Mouse (Mus musculus) Patski (cell line): ENCODE data around the gene Ypel1. TPM values are rescaled to one million over a fixed set of nuclear protein-coding genes. Genes with fewer than 3 reads are reported as not detected.
A peak's percentile ranks its signal among the peaks of the same experiment; 100 is the strongest.

Source experiments
- ATAC-seq: fragments of 100-300 bp; one replicate; pipeline ENCODE4 v1.8.0; 2021
- CTCF ChIA-PET: fragments of 350-600 bp; sonication (Branson Sonifier 250); formaldehyde crosslinking; loops from one replicate; lab custom pipeline; 2022; ENCODE audit warnings: inconsistent platforms; lab: Charles Lee
- POLR2A ChIA-PET: fragments of 350-600 bp; sonication (Branson Sonifier 250); formaldehyde crosslinking; loops from one replicate; lab custom pipeline; 2022; ENCODE audit warnings: antibody characterized with exemption, inconsistent platforms; lab: Charles Lee
- DNase-seq: peaks from one replicate; pipeline ENCODE4 v3.0.0-alpha.2; 2011; ENCODE audit warnings: low read depth, low spot score
- H3K27me3 ChIP-seq: fragments of 371-371 bp; one replicate; pipeline ENCODE4 v1.5.1; 2021
- CTCF ChIP-seq: fragments of 100-300 bp; IDR thresholded peaks from one replicate; pipeline ENCODE4 v1.5.1; 2021
- in situ Hi-C: fragments of 300-500 bp; cut with MboI; formaldehyde crosslinking; loops from 3 replicates; pipeline ENCODE4 v1.11.1; 2018; ENCODE audit warnings: low pct_unique_long_range_greater_than_20kb, mixed read lengths
- polyA plus RNA-seq: library from polyadenylated mRNA; unstranded; gene quantifications from one replicate; pipeline ENCODE4 v1.2.3, GENCODE M21; 2021

The Ypel1 gene
- 3.8 TPM for polyA plus RNA-seq

DNA sequence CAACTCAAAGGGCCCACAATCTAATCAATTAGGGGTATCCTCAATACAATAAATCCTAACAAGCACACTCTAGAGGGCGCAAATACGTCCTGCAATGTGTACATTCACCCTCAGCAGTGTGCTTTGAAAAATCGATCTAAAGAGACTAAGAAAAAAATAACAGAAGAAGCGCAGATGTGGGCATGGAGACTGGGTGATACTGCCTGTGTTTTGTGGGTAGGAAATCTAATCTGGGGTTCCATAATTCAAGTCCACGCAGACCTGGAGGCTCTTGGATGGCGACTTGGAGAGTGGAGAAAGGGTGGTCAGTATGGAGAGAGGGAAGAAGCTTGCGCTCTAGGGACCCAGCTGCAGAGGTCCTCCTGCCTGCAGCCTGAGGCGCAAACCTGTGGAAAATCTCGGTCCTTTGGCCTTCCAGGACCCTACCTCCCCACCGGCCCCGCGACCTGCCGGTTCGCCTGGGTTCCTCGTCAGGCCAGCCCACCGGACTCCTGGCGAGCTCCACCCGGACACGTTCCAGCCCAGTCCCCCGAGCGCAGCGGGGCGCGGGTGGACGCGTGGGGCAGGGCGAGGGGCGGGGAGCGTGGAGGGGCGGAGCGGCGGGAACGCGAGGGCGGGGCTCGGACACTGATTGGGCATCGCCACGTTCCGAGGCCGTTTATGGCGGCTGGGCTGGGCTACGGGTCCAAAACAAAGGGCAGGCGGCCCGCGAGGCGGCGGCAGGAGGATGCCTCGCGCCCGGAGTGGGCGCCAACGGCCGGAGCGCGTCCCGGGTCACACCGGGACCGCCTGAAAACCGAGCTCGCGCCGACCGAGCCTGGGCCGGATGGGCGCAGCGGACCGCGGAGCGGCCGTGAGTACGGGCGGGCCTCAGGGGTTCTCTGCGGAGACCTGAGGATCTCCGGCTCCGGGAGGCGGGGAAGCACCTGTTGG, at the start of gene Ypel1:
Gene Ypel1 (plus strand): TSS at position 186 of the 933 bp plus-strand sequence.
- DNase-seq (no peak), ATAC-seq (peak; percentile 85)
- peak; percentile 14 for TF ChIP-seq CTCF
- POLR2A ChIA-PET, result no interaction called here
- no peaks in the 10 kb centered on the region for H3K27me3 ChIP-seq
- in situ Hi-C loops, result no loop called here
- CTCF ChIA-PET, result interaction anchor here (1.4 to 2.0 kb wide), 4 partner anchors 10 to 28 kb away, joined by 3 to 5 read pairs (median 4); no protein-coding TSS in a partner anchor

DNA sequence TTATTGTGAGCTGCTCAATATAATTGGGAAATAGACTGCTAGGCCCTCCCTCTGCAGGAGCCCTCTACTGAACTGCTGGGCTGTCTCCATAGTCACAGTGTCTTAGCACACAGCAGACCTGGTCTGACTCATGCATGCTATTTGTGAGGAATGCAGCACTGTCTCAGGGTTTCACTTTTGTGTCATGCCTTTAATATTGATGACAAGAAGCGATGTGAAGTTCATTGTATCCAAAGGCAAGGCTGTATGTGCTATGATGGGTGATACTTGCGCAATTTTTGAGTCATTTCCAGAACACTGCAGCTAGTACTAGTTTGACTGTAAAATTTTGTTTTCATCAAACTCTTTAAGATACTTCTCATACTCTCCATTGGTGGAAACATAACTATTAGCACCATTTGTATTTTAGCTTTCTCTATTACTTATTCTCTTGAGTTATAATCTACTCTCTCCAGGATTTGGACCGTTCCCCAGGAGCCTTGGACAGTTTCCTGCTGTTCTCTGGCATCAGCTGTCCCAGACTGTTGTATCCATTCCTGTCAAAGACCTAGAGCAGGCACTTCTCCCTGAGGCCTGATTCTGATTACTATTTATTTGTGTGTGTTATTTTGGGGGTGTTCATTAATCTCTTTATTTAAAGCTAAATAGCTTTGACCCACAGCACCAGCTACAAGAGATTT, 44.9 kb upstream of the Ypel1 start:
- ATAC-seq (peak; percentile 91), DNase-seq (no peak)
- in situ Hi-C loops, result no loop called here
- CTCF ChIA-PET, result interaction anchor here (1.4 to 2.0 kb wide), 4 partner anchors 10 to 31 kb away, joined by 3 to 6 read pairs (median 4); no protein-coding TSS in a partner anchor
- POLR2A ChIA-PET, result no interaction called here
- no peaks in the 10 kb centered on the region for H3K27me3 ChIP-seq
- no peak for TF ChIP-seq CTCF

DNA sequence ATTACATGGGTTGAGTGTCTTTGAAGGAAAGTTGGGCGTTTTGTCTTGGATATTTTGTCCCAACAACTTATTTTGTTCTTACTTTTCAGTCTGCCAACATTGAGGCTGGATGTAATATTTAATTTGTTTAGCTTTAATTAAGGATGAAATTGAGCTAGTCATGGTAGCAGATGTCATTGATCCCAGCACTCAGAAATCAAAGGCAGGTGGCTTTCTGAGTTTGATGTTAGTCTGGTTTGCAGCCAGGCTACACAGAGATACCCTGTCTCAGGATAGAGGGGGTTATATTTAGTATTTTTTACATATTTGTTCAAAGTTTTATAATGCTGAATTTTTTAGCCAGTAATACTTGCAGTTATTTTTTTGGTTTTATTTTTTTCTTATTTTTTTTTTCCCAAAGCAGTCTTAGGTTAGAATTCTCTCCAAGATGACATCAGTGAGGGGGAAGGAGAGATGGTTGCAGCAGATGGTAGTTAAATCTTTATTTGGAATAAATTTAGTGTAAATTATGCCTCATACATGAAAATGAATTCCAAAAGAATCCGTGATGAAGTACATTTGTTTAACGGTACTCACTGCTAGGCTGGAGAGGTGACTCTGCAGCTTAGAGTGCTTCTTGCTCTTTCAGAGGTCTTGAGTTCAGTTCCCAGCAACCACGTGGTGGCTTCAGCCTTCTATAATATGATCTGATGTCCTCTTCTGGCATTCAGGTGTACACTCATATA, 39.4 kb upstream of the Ypel1 start:
- ATAC-seq, result no peak
- POLR2A ChIA-PET, result interaction anchor here (0.7 kb wide), 1 partner anchor 14 kb away, joined by 3 read pairs; no protein-coding TSS in a partner anchor
- in situ Hi-C loops, result no loop called here
- H3K27me3 ChIP-seq, result no peaks in the 10 kb centered on the region
- CTCF ChIA-PET, result no interaction called here
- no peak for TF ChIP-seq CTCF
- DNase-seq, result no peak

DNA sequence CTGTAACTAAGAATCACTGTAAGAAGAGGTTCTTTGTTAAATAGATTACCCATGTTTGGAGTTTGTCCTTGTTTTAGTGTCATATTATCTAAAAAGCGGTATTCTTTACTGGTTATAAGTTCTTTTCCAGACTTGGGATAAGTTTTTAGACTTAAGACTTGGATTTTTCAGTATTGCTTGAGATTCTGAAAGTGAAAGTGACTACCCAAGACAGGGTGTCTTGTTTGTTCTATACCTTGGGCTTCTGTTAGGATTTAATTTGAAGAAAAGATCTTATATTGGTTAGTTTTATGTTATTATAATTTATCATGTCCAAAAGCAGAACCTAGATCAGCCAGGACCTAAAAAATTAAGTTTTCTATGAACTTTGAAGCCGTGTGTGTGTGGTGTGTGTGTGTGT, 35.7 kb upstream of the Ypel1 start:
- DNase-seq (no peak), ATAC-seq (no peak)
- ChIA-PET CTCF (no interaction called here), POLR2A (interaction anchor here (0.8 kb wide), 1 partner anchor 38 kb away, joined by 3 read pairs; no protein-coding TSS in a partner anchor)
- TF ChIP-seq CTCF, result no peak
- no peaks in the 10 kb centered on the region for H3K27me3 ChIP-seq
- in situ Hi-C loops, result no loop called here

DNA sequence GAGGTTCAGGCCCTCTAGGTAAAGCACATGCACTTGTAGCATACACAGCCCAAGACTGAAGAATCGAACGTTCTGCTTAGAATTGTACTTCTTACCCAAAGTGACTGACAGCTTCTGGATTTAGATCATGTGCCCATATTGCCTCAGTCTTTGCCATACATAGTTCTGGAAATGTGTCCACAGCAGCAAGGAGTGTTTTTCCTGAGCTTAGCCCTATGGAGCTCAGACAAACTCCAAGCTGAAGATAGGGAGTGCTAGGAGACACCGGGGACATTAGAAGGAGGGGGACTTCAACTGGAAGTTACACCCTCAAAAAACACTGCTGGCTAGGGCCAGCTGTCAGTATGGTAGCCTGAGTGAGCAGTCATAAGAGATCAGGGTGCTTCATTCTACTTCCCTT, 28.8 kb upstream of the Ypel1 start:
- no peak for TF ChIP-seq CTCF
- DNase-seq, result no peak
- in situ Hi-C loops, result no loop called here
- ATAC-seq, result no peak
- ChIA-PET POLR2A (no interaction called here), CTCF (no interaction called here)
- H3K27me3 ChIP-seq, result no peaks in the 10 kb centered on the region

DNA sequence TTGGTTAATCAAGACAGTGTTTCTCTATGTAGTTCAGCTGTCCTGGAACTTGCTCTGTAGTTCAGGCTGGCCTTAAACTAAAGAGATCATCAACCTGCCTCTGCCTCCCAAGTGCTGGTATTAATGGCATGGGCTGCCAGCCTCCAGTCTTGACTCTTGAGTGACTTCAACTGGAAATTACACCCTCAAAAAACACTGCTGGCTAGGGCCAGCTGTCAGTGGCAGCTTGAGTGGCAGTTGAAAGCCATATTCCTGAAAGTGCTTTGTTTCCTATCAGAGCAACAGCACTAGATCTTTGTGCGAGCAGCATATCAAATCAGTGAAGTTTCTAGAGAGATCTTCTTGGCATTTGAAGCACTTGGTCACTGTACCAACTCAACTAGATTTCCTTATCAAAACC, 28.1 kb upstream of the Ypel1 start:
- ATAC-seq (no peak), DNase-seq (no peak)
- no peak for TF ChIP-seq CTCF
- in situ Hi-C loops, result no loop called here
- ChIA-PET CTCF (no interaction called here), POLR2A (no interaction called here)
- H3K27me3 ChIP-seq, result no peaks in the 10 kb centered on the region

DNA sequence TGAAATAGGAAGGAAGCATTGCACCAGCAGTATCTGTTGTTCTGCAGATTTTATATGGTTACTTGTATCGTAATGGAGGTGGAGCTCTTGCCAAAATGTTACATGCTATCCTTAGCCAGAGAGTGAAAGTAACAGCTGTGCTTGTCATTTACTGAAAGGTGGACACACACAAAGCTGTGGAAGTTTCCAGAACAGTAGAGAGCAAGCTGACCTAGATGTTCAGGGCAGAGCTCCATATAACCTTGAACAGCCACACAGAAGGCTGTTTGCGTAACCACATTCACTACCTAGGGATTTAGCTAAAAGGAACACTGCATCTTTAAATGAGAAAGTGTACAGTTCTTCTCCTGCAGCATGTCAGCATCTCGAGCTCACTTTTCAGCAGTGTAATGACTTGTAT, 25.2 kb upstream of the Ypel1 start:
- in situ Hi-C loops, result no loop called here
- no peak for TF ChIP-seq CTCF
- ChIA-PET POLR2A (no interaction called here), CTCF (interaction anchor here (1.2 to 2.1 kb wide), 2 partner anchors 19 to 42 kb away, joined by 3 to 6 read pairs; no protein-coding TSS in a partner anchor)
- H3K27me3 ChIP-seq, result no peaks in the 10 kb centered on the region
- DNase-seq (no peak), ATAC-seq (no peak)

DNA sequence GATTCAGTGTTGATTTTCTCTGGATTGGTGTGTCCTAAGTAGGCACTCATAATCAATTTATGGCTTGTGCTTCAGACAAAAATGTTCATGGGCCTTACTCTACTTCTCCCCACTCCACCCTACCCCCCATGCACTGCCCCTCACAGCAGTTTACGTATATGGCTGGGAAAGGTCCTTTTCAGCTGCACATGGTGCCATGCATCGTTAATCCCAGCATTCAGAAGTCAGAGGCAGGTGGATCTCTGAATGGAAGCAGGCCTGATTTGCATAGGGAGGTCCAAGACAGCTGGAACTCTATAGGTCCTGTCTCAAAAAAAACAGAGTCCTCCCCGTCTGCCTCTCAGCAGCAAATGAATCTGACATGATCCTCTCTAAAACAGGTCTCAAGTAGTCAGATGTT, 24.2 kb upstream of the Ypel1 start:
- ATAC-seq, result no peak

DNA sequence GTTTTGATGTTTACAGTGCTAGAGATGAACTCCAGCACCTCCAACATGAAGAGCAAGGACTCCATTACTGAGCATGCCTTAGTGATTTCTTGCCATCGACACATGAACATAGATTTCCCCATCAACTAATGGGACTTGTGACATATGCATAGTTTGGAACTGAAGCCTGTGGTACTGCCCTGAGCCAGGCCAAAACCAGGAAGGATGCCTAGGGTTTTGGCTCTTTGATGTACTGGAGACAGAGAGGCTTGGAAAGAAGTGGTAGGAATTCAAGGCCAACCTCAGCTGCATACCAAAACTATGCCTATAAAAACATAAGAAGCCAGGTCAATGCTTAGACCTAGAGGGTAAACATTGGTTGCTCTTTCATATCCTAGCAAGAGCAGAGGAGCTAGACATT, 19.6 kb upstream of the Ypel1 start:
- ATAC-seq (no peak), DNase-seq (no peak)
- ChIA-PET POLR2A (no interaction called here), CTCF (no interaction called here)
- no peaks in the 10 kb centered on the region for H3K27me3 ChIP-seq
- in situ Hi-C loops, result no loop called here
- TF ChIP-seq CTCF, result no peak

More for the DNA sequence above, 24.2 kb upstream of the Ypel1 start:
- CTCF ChIA-PET, result interaction anchor here (1.2 to 2.1 kb wide), 2 partner anchors 20 to 41 kb away, joined by 3 to 6 read pairs; no protein-coding TSS in a partner anchor
- DNase-seq, result no peak
- TF ChIP-seq CTCF, result no peak
- no peaks in the 10 kb centered on the region for H3K27me3 ChIP-seq
- in situ Hi-C loops, result no loop called here
- POLR2A ChIA-PET, result no interaction called here

DNA sequence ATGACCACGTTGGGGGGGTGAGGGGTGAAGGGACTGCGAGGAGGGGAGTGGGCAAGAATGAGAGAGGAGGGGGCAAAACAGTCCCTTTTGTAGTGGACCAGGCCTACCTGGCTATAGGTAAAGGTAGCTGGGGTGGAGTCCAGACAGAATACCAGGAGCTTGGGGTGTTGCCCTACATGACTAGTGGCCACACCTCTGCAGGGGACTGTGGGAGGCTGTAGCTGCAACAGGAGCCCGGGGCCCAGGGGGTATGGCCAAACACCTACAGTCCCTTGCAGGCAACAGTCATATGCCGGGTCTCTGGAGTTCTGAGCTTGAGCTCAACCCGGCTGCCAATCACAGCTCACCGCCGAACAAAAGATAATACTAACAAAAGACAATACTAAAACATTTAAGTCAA, 17.4 kb upstream of the Ypel1 start:
- in situ Hi-C loops, result no loop called here
- no peak for DNase-seq
- no peaks in the 10 kb centered on the region for H3K27me3 ChIP-seq
- TF ChIP-seq CTCF, result no peak
- CTCF ChIA-PET, result interaction anchor here (0.8 to 1.0 kb wide), 2 partner anchors 8 to 15 kb away, joined by 3 read pairs; no protein-coding TSS in a partner anchor
- ATAC-seq, result no peak
- POLR2A ChIA-PET, result no interaction called here
